Mouse (Mus musculus) liver, embryonic 14.5 days (tissue): ENCODE measurements around the gene Ankrd44.

Experiments
- CTCF ChIP-seq: IDR thresholded peaks from 2 replicates; pipeline ENCODE4 v1.5.1; 2016; ENCODE audit warnings: antibody characterized with exemption, low read depth, control low read depth
- EP300 ChIP-seq: IDR thresholded peaks from 2 replicates; pipeline ENCODE4 v1.6.1; 2016; ENCODE audit warnings: antibody characterized with exemption, low read depth

GRCm38 (mm10) chr1:54639506-54640078, 286.6 kb downstream of the Ankrd44 start:
- TF ChIP-seq CTCF (no peak), EP300 (no peak)
